Mouse (Mus musculus) bone marrow, adult 2 months (tissue): ENCODE results near the gene Dhtkd1. TPM values are rescaled to one million over a fixed set of nuclear protein-coding genes. Genes with fewer than 3 reads are reported as not detected.

Source experiments
- H3K27ac ChIP-seq: fragments of 200-500 bp; 2 replicates; pipeline ENCODE4 v1.5.1; 2012; ENCODE audit warnings: low read depth, mild to moderate bottlenecking, control low read depth, inconsistent platforms, low read length; ENCODE audit not compliant: control insufficient read depth, poor library complexity, insufficient read depth
- H3K4me1 ChIP-seq: fragments of 200-500 bp; 2 replicates; pipeline ENCODE4 v1.6.1; 2011; ENCODE audit warnings: low read length; ENCODE audit not compliant: control insufficient read depth, insufficient read depth
- H3K4me3 ChIP-seq: fragments of 200-500 bp; replicated peaks from 2 replicates; pipeline ENCODE3; 2011; ENCODE audit warnings: mild to moderate bottlenecking, low read depth, low read length, control low read depth; ENCODE audit not compliant: control insufficient read depth
- CTCF ChIP-seq: fragments of 200-500 bp; IDR thresholded peaks from 2 replicates; pipeline ENCODE4 v1.5.1; 2011; ENCODE audit warnings: low read length, control low read depth; ENCODE audit not compliant: control insufficient read depth, insufficient read depth
- POLR2A ChIP-seq: fragments of 200-500 bp; IDR thresholded peaks from 2 replicates; pipeline ENCODE4 v1.6.1; 2011; ENCODE audit warnings: low read depth, mild to moderate bottlenecking, control low read depth, low read length, borderline replicate concordance; ENCODE audit not compliant: control insufficient read depth
- WGBS: fragments of 180-500 bp; shearing (Covaris S2); methylation state at CpG from one replicate; pipeline ENCODE4 v1.1.7; 2018; 5-methylcytosine and 5-hydroxymethylcytosine counted together
- polyA plus RNA-seq: library from polyadenylated mRNA; stranded (reverse); fragments of >200 nt; gene quantifications from 2 replicates; pipeline ENCODE4 v1.2.4, GENCODE M21; 2011; ENCODE audit warnings: low replicate concordance; ENCODE audit not compliant: missing spikeins, insufficient read depth, insufficient read length

Gene Dhtkd1
- polyA plus RNA-seq, 1 experiment = 1.9 TPM

- TF ChIP-seq CTCF (no peak), POLR2A (no peak)
- Histone ChIP-seq H3K27ac (no peak overlapping the region), H3K4me1 (no peaks in the 10 kb centered on the region), H3K4me3 (no peak overlapping the region)
- WGBS = 81% methylated on average over 2 of the region's 2 CpGs
Observed at GRCm38 (mm10) chr2:5889412-5889811, 53.2 kb downstream of the Dhtkd1 start.

- Histone ChIP-seq H3K4me1 (no peaks in the 10 kb centered on the region), H3K27ac (no peak overlapping the region), H3K4me3 (no peak overlapping the region)
- 80% methylated on average over 5 of the region's 5 CpGs for WGBS
- TF ChIP-seq CTCF (no peak), POLR2A (no peak)
Observed at GRCm38 (mm10) chr2:5888865-5889264, 53.7 kb downstream of the Dhtkd1 start.

- H3K4me1 ChIP-seq = no peaks in the 10 kb centered on the region
- no peak for TF ChIP-seq CTCF
- no peak for TF ChIP-seq POLR2A
- 81% methylated on average over 3 of the region's 3 CpGs for WGBS
- no peak overlapping the region for H3K4me3 ChIP-seq
- H3K27ac ChIP-seq = no peak overlapping the region
Observed at GRCm38 (mm10) chr2:5877446-5877845, 65.1 kb downstream of the Dhtkd1 start.

- Histone ChIP-seq H3K4me1 (no peaks in the 10 kb centered on the region), H3K4me3 (no peak overlapping the region), H3K27ac (no peak overlapping the region)
- 84% methylated on average over 5 of the region's 5 CpGs for WGBS
- TF ChIP-seq CTCF (no peak), POLR2A (no peak)
Observed at GRCm38 (mm10) chr2:5869746-5870145, 72.8 kb downstream of the Dhtkd1 start.

- Histone ChIP-seq H3K27ac (no peak overlapping the region), H3K4me3 (no peak overlapping the region), H3K4me1 (no peaks in the 10 kb centered on the region)
- TF ChIP-seq POLR2A (no peak), CTCF (no peak)
- 78% methylated on average over 2 of the region's 2 CpGs for WGBS
Observed at GRCm38 (mm10) chr2:5867681-5868080, 74.9 kb downstream of the Dhtkd1 start.

GRCm38 (mm10) chr2:5862834-5863233 lies 79.8 kb downstream of the Dhtkd1 start, which contains the start of gene Gm13199:
Gm13199 (minus strand) TSS chr2:5862934.
- no peak within 1 kb of the TSS for H3K4me3 ChIP-seq
- no peak within 1 kb of the TSS for H3K27ac ChIP-seq
- TF ChIP-seq POLR2A = no peak
- TF ChIP-seq CTCF = no peak
- no peaks in the 10 kb centered on the region for H3K4me1 ChIP-seq
- WGBS = 91% methylated on average over 3 of the region's 3 CpGs

GRCm38 (mm10) chr2:5851866-5852265 lies 90.7 kb downstream of the Dhtkd1 start:
- Histone ChIP-seq H3K27ac (no peak overlapping the region), H3K4me1 (no peaks in the 10 kb centered on the region), H3K4me3 (no peak overlapping the region)
- TF ChIP-seq CTCF (no peak), POLR2A (no peak)
- 74% methylated on average over 5 of the region's 5 CpGs for WGBS

GRCm38 (mm10) chr2:5851116-5851515 lies 91.5 kb downstream of the Dhtkd1 start:
- H3K27ac ChIP-seq = no peak overlapping the region
- TF ChIP-seq POLR2A = no peak
- TF ChIP-seq CTCF = no peak
- H3K4me1 ChIP-seq = no peaks in the 10 kb centered on the region
- WGBS = 82% methylated on average over 9 of the region's 9 CpGs
- H3K4me3 ChIP-seq = no peak overlapping the region

Other genes starting within 250 kb of the Dhtkd1 start
- gene Camk1d, start 228.3 kb downstream of the Dhtkd1 start, polyA plus RNA-seq = 3.4 and 9.8 TPM in 2 replicates
- gene Nudt5, start 97.8 kb downstream of the Dhtkd1 start, polyA plus RNA-seq = 24.0 and 36.3 TPM in 2 replicates
- gene Cdc123, start 97.6 kb downstream of the Dhtkd1 start, polyA plus RNA-seq = 58.0 and 72.0 TPM in 2 replicates
- gene Gm13199, start 79.9 kb downstream of the Dhtkd1 start, polyA plus RNA-seq = 2.5 and 3.8 TPM in 2 replicates
- gene Sec61a2, start 47.4 kb downstream of the Dhtkd1 start, polyA plus RNA-seq = 10.1 and 12.4 TPM in 2 replicates
- 12.4 and 20.0 TPM in 2 replicates for gene Upf2, start 8.7 kb upstream of the Dhtkd1 start, polyA plus RNA-seq
- 7.2 and 8.5 TPM in 2 replicates for gene Proser2, start 187.4 kb upstream of the Dhtkd1 start, polyA plus RNA-seq